Comparison of ENCODE assay signal across 8 mouse cellular contexts in genomic region chrX:134750764-134751592, GRCm38 (mm10). TPM values are rescaled to one million over a fixed set of nuclear protein-coding genes. Genes with fewer than 3 reads are reported as not detected.
DNase-seq lines count a peak whose midpoint lies in the region; ATAC-seq and TF ChIP-seq lines count a peak whose summit lies in the region.

Armcx6 (minus strand) TSS chrX:134751417.

- no peak for TF ChIP-seq CTCF in small intestine, adult 2 months (IDR thresholded peaks at IDR 0.05; ENCODE audit: extremely low read depth, insufficient read length, insufficient replicate concordance, low read depth, low read length)

- 9% methylated on average over 36 of the region's 36 CpGs for WGBS in intestine, embryonic 14.5 days
- WGBS in midbrain, embryonic 10.5 days, result 16% methylated on average over 36 of the region's 36 CpGs
- 11% methylated on average over 36 of the region's 36 CpGs for WGBS in small intestine, adult 2 months

- H3K4me2 ChIP-seq in intestine, embryonic 14.5 days (ENCODE audit: low read length), result peak within 1 kb of the TSS; percentile 50

- intact Hi-C loops in gastrocnemius, postnatal 36 days (cut with DNase I), result no loop called here
- intact Hi-C loops in left cerebral cortex, postnatal 4 days (cut with DNase I), result no loop called here

- H3K27me3 ChIP-seq in intestine, embryonic 14.5 days (replicated peaks; ENCODE audit: control insufficient read depth, insufficient read depth, low read length), result no peaks in the 10 kb centered on the region
- peaks cover 88% of the 10 kb centered on the region for H3K27me3 ChIP-seq in midbrain, embryonic 10.5 days (ENCODE audit: low read depth, poor library complexity, severe bottlenecking)
- no peaks in the 10 kb centered on the region for H3K27me3 ChIP-seq in small intestine, adult 2 months (ENCODE audit: control insufficient read depth, insufficient read depth, low read length)

- peak within 1 kb of the TSS; percentile 50 for H3K4me3 ChIP-seq in intestine, embryonic 14.5 days (ENCODE audit: low read depth, low read length)
- peak within 1 kb of the TSS; percentile 60 for H3K4me3 ChIP-seq in midbrain, embryonic 10.5 days
- H3K4me3 ChIP-seq in small intestine, adult 2 months (ENCODE audit: low read depth, low read length), result peak within 1 kb of the TSS; percentile 67

- H3K36me3 ChIP-seq in intestine, embryonic 14.5 days (ENCODE audit: control insufficient read depth, insufficient read depth, low read length), result no peaks in the 10 kb centered on the region
- no peaks in the 10 kb centered on the region for H3K36me3 ChIP-seq in midbrain, embryonic 10.5 days
- H3K36me3 ChIP-seq in small intestine, adult 2 months (ENCODE audit: control insufficient read depth, insufficient read depth, low read length), result no peaks in the 10 kb centered on the region

- peak; percentile 89 for ATAC-seq in intestine, embryonic 14.5 days (replicated peaks; ENCODE audit: low FRiP score, low TSS enrichment, low read depth)

- peak; percentile 73 for DNase-seq in ovary, adult 18-20 months (ENCODE audit: low spot score)
- no peak for DNase-seq in ovary, postnatal 14 days (ENCODE audit: low spot score)
- DNase-seq in embryo, embryonic 11 days, result peak; percentile 87
- DNase-seq in gastrocnemius, postnatal 36 days, result peak; percentile 29 to 39
- peak; percentile 73 for DNase-seq in intestine, embryonic 14.5 days (ENCODE audit: low spot score)
- peak; percentile 76 for DNase-seq in left cerebral cortex, postnatal 4 days
- peak; percentile 64 for DNase-seq in midbrain, embryonic 10.5 days (ENCODE audit: low spot score)

- no peaks in the 10 kb centered on the region for H3K9me3 ChIP-seq in intestine, embryonic 14.5 days (ENCODE audit: control insufficient read depth, low read length)
- H3K9me3 ChIP-seq in midbrain, embryonic 10.5 days (replicated peaks), result no peaks in the 10 kb centered on the region

- peak within 1 kb of the TSS; percentile 61 for H3K9ac ChIP-seq in intestine, embryonic 14.5 days (ENCODE audit: low read length)

- peak within 1 kb of the TSS; percentile 79 for H3K27ac ChIP-seq in intestine, embryonic 14.5 days (ENCODE audit: low read depth)
- peak within 1 kb of the TSS; percentile 80 for H3K27ac ChIP-seq in midbrain, embryonic 10.5 days (replicated peaks)
- no peak within 1 kb of the TSS for H3K27ac ChIP-seq in small intestine, adult 2 months (ENCODE audit: insufficient read depth, low read depth, low read length)

- peaks cover 4% of the 10 kb centered on the region; the same call in 1 of the 2 replicates for H3K4me1 ChIP-seq in intestine, embryonic 14.5 days (replicated peaks; ENCODE audit: control insufficient read depth, insufficient read depth, low read length)
- H3K4me1 ChIP-seq in midbrain, embryonic 10.5 days, result peaks cover 13% of the 10 kb centered on the region
- no peaks in the 10 kb centered on the region for H3K4me1 ChIP-seq in small intestine, adult 2 months (ENCODE audit: control insufficient read depth, insufficient read depth, insufficient read length, low read length)

- TF ChIP-seq POLR2A in small intestine, adult 2 months (IDR thresholded peaks at IDR 0.05; ENCODE audit: low read depth, low read length), result no peak

RNA-seq across cellular contexts. Expression of gene Armcx6, which starts in this region (rescaled TPM):
- total RNA-seq in gastrocnemius, postnatal 36 days (2021), result 1 to 10 TPM; 1.5 to 2.0 TPM
- polyA plus RNA-seq in intestine, embryonic 14.5 days (2014; fragmentation: Nextera tagmentation; extraction: Ambion mirVana), result 21.6 and 22.7 TPM in 2 replicates
- total RNA-seq in left cerebral cortex, postnatal 4 days (2021), result 10 to 100 TPM; 25.8 to 30.4 TPM
- polyA plus RNA-seq in midbrain, embryonic 10.5 days (2016; fragmentation: Nextera tagmentation; extraction: Ambion mirVana), result 13.6 and 15.6 TPM in 2 replicates
- polyA plus RNA-seq in small intestine, adult 2 months (2012; rRNA removed), result 0.24 and 0.36 TPM in 2 replicates

Comparison
In these comparisons a context has a peak if more than half of its experiments do, and no peak if none do; other contexts are left out.
1. RNA of gene Armcx6 (total RNA-seq): 25.8 to 30.4 TPM in left cerebral cortex, postnatal 4 days; 1.5 to 2.0 TPM in gastrocnemius, postnatal 36 days; every median in the first group is over 4 times any median in the second.
2. RNA of gene Armcx6 (polyA plus RNA-seq): 21.6 to 22.7 TPM in intestine, embryonic 14.5 days and 13.6 to 15.6 TPM in midbrain, embryonic 10.5 days; 0.24 to 0.36 TPM in small intestine, adult 2 months; every median in the first group is over 10 times any median in the second.
3. Peak in every context shown above with its lines, with median percentiles within 50 percentile points of each other: H3K4me3 ChIP-seq.